Mouse (Mus musculus) frontal cortex, adult (tissue): ENCODE measurements around the gene Prkar1a.

Experiments used
- ATAC-seq: cut with Nextera tagmentation; 2 replicates; pipeline ENCODE4 v1.9.2; 2017; ENCODE audit warnings: mild to moderate bottlenecking, moderate library complexity, mixed read lengths; ENCODE audit not compliant: low TSS enrichment

The Prkar1a gene

GRCm38 (mm10) chr11:109705336-109706054 lies 56.3 kb downstream of the Prkar1a start:
- no peak for ATAC-seq

GRCm38 (mm10) chr11:109706055-109706412 lies 56.8 kb downstream of the Prkar1a start:
- no peak for ATAC-seq

- ATAC-seq: no peak
These were observed 57.4 kb downstream of the Prkar1a start for GRCm38 (mm10) chr11:109706586-109706985.

- no peak for ATAC-seq
These were observed 58.2 kb downstream of the Prkar1a start for GRCm38 (mm10) chr11:109707442-109707841.

GRCm38 (mm10) chr11:109708786-109709185 lies 59.6 kb downstream of the Prkar1a start:
- ATAC-seq: no peak

- ATAC-seq: no peak
These were observed 60.3 kb downstream of the Prkar1a start for GRCm38 (mm10) chr11:109709501-109709900.

- ATAC-seq: no peak
These were observed 65.4 kb downstream of the Prkar1a start for GRCm38 (mm10) chr11:109714341-109715247.

- no peak for ATAC-seq
These were observed 66.1 kb downstream of the Prkar1a start for GRCm38 (mm10) chr11:109715311-109715781.

GRCm38 (mm10) chr11:109716981-109717380 lies 67.8 kb downstream of the Prkar1a start:
- 0 out of 2 replicates have a peak, but pooled peaks have one; percentile 6 for ATAC-seq

- peak; percentile 68 for ATAC-seq
These were observed 68.2 kb downstream of the Prkar1a start for GRCm38 (mm10) chr11:109717448-109717847.

GRCm38 (mm10) chr11:109717966-109718895 lies 69.0 kb downstream of the Prkar1a start:
- no peak for ATAC-seq
